Mouse (Mus musculus) heart, adult 11 months (tissue): ENCODE results near the gene Mfsd4b1.

Source experiments
- DNase-seq: peaks from one replicate; pipeline ENCODE4 v3.0.0; 2022

Mfsd4b1 gene

DNA sequence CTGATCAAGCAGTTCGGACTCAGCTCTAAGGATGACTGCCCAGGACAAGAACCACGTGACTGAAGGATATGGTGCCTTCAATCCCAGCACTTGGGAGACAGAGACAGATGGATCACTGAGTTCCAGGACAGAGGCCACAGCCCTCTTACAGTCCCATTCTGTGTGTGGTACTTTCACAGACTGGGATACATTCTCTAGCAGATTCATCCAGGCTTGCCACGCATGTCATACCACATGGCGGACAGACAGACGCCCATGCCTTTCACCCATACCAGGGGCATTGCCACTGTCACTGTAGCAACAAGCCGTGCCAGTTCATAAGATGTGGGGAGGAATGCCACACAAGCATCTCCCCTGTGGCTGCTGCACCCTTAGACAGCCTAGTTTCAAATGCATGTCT, 5.6 kb upstream of the Mfsd4b1 start:
- peak; percentile 66 for DNase-seq

GRCm38 (mm10) chr10:40029610-40030009, 4.5 kb upstream of the Mfsd4b1 start:
- peak; percentile 89 for DNase-seq

GRCm38 (mm10) chr10:40028091-40028490, 3.0 kb upstream of the Mfsd4b1 start:
- no peak for DNase-seq

- DNase-seq: peak; percentile 76
These were observed 1.5 kb upstream of the Mfsd4b1 start for GRCm38 (mm10) chr10:40026546-40026945.

- DNase-seq: no peak
These were observed 492 bp upstream of the Mfsd4b1 start for GRCm38 (mm10) chr10:40025560-40025959.

DNA sequence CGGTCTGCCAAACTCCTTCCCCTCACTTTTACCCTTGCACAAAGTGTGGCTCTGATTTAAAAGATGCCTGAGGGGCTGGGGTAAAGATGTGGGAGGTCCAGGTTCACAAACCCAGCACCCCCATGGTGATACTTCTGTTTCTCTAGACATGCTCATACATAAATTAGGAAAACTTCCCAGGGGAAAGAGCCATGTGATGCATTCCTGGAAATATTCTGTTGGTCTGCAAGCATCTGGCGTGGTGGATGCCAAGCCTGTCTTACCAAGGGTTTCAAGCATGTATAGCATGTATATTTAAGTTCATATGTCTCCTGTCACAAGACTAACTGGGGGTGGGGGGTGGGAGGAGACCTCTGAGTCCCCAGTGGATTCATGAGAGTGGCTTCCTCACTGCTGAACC, 4.7 kb downstream of the Mfsd4b1 start:
- DNase-seq: peak; percentile 57

- peak; percentile 89 for DNase-seq
These were observed 5.6 kb downstream of the Mfsd4b1 start for GRCm38 (mm10) chr10:40019492-40019891.

DNA sequence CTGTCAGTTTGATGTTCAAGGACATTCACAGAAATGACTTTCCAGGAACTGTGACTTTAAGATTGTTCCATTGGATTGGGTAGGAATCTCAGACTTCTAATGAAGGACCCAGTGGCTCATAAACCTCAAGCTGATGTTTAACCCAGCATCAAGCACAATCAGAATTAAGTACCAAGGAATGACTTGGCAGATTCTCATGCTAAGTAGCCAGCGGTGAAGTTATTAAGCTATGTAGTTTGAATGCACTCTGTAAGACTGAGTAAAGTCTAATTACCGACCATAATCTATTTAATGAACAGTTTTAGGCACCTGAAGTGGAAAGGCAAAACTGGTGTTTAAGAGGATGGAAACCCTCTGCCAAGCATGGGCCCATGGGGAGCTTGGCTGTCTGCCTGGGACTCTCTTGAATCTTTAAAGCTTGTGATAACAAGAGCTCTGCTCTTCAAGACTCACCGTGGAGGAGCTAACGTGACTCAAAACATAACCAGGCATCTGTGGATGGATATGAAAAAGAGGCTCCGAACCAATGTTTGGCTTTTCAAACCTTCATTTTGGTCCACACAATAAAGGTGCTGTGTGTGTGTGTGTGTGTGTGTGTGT, 6.7 kb downstream of the Mfsd4b1 start:
- peak; percentile 83 for DNase-seq

DNA sequence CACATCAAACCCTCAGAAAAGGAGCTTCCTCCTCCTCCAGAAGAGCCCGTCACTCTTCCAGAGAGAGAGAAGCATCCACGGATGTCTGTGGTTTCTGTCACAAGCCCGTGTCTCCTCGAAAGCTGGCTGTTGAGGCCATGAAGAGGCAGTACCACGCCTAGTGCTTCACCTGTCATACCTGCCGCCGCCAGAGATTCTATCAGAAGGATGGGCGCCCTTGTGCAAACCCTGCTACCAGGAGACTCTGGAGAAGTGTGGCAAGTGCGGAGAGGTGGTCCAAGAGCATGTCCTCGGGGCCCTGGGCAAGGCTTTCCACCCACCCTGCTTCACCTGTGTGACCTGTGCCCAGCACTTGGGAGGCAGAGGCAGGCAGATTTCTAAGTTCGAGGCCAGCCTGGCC, 15.5 kb downstream of the Mfsd4b1 start:
- peak; percentile 75 for DNase-seq

GRCm38 (mm10) chr10:40008847-40009246, 16.2 kb downstream of the Mfsd4b1 start:
- peak; percentile 52 for DNase-seq

DNA sequence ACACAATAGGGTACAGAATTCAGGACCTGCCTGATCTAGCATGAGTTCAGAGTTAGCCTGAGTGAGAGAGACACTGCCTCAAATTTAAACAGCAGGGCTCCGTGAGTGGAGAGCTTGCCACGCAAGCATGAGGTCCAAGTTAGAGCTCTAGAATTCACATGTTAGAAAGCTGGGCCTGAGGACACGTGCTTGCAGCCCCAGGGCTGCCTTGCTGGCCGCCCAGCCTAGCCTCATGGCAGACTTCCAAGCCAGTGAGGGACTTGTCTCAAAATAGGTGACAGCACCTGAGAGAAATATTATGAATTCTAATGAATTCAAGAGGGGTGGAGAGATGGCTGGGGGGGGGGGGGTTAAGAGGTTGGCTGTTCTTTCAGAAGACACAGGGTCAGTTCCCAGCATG, 17.1 kb downstream of the Mfsd4b1 start:
- peak; percentile 72 for DNase-seq

- DNase-seq: peak; percentile 90
These were observed 18.1 kb downstream of the Mfsd4b1 start for GRCm38 (mm10) chr10:40006963-40007362.

DNA sequence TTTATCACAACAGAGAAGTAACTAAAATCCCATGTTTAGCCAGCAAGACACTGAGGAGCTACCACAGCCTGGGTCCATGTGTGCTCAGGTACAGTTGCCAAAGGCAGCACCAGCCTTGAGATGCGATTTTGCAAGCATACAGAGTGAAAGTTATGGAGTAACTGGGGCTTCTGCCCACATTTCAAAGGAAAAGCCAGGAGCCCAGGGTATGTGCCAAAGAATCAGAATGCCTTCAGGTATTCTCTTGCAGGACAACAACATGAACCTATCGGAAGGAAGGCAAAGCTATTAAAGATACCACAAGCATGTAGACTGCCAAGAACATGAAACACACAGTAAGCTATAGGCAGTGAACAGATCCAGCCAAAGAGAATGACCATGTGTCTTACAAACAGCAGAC, 24.3 kb downstream of the Mfsd4b1 start:
- peak; percentile 28 for DNase-seq

DNA sequence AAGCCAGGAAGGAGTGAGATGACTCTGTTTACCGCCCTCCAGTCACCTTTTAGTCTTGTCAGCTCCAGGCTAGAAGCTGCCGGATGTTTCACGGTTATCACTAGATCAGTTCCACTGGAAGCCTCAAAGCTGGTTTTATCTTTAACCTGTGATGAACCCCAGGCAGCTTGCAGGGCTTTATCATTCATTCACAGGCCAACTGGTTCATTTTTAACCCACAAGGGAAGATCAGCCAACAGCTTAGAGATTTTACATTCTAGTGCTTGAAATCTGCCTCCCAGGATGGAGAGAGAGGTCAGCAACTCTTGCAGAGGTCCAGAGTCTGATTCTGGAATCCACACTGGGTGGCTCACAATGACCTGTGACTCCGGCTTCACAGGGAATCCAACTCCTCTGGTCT, 33.9 kb downstream of the Mfsd4b1 start:
- peak; percentile 57 for DNase-seq

GRCm38 (mm10) chr10:39986466-39986865, 38.6 kb downstream of the Mfsd4b1 start, which contains the start of gene Mfsd4b5:
Gene Mfsd4b5, minus strand, starts transcription at chr10:39986646.
- peak; percentile 61 for DNase-seq

DNA sequence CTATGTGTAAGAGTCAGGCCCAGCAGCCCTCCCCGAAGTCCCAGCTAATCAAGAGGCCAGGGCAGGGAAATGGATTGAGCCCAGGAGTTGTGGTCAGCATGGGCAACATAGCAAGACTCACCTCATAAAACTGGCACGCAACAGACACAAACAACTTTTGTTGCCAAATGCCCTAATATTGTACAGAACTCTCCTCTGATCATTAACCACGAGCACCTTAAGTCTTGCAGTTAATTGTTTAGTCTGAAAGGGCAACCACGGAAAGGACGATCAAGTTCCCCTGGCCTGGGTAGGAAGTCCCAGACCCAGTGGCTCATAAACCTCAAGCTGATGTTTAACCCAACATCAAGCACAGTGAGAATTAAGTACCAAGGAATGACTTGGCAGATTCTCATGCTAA, 42.5 kb downstream of the Mfsd4b1 start:
- DNase-seq: peak; percentile 70

- DNase-seq: peak; percentile 33
These were observed 46.8 kb downstream of the Mfsd4b1 start for GRCm38 (mm10) chr10:39978231-39978630.

GRCm38 (mm10) chr10:39977346-39977745, 47.7 kb downstream of the Mfsd4b1 start:
- DNase-seq: peak; percentile 61

- DNase-seq: peak; percentile 55
These were observed 49.3 kb downstream of the Mfsd4b1 start for GRCm38 (mm10) chr10:39975771-39976170.

GRCm38 (mm10) chr10:39974982-39975381, 50.1 kb downstream of the Mfsd4b1 start:
- peak; percentile 71 for DNase-seq

- DNase-seq: peak; percentile 37
These were observed 57.6 kb downstream of the Mfsd4b1 start for GRCm38 (mm10) chr10:39967512-39967911.

- DNase-seq: peak; percentile 81
These were observed 63.2 kb downstream of the Mfsd4b1 start for GRCm38 (mm10) chr10:39961906-39962305.

DNA sequence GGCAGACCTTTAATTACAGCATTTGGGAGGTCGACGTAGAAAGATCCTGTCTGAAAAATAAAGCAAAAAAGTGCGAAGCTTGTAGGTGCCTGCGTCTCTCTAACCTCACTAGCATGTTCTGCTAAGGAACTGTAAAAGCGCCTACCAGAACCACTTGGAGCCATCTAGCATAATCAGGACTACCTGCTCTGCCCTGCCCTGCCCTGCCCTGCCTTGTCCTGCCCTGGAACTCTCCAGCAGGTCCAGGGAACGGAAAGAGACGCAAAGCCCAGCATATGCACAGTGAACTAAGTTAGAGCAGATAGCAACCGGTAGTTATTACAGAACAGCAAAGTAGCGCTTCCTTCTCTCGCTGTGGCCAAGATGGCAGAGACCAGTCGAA, 64.6 kb downstream of the Mfsd4b1 start:
- DNase-seq: no peak

DNA sequence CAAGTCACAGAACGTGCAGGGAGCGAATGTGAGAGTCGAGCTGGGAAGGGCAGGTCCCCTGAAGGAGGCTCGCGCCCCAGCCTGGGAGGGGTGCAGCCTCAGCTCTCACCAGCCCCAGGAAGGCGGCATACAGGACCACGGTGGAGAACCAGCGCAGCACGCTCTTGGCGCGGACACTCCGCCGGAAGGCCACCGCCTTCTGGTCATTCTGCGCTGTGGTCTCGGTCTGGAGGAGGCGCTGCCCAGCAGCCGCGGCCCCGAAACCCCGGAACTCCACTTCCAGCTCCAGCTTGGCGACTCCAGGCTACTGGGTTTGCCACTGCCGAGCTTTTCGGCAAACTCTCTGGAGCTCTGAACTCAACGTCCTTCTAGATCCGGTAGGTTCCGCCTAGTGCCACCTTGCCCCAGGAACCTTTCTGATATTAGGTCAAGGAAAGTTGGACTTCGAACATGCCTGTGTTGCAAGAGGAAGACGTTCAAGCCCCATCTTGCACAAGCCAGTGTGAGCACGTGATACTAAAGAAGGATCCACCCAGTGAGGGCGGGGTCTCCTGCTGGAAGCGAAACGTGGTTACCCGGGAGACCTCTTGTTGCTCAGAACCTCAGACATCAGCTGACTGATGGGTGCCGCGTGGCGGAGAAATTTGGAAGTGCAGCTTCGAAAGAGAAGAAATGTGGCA, 65.2 kb downstream of the Mfsd4b1 start, which contains the start of gene Mfsd4b3:
TSS of gene Mfsd4b3 (minus strand) at position 393 of the 680 bp plus-strand sequence.
- peak; percentile 100 for DNase-seq

GRCm38 (mm10) chr10:39958266-39958665, 66.8 kb downstream of the Mfsd4b1 start:
- DNase-seq: peak; percentile 3
